Mouse (Mus musculus) intestine, embryonic 16.5 days (tissue): ENCODE results near the gene Adamtsl4. TPM values are rescaled to one million over a fixed set of nuclear protein-coding genes. Genes with fewer than 3 reads are reported as not detected.

ENCODE experiments used
- ATAC-seq: fragments of 200-750 bp; cut with Nextera tagmentation; 2 replicates; pipeline ENCODE4 v1.8.0; 2017; ENCODE audit warnings: moderate TSS enrichment, moderate library complexity
- H3K27ac ChIP-seq: fragments of 300-500 bp; sonication (generic); 2 replicates; pipeline ENCODE4 v1.5.1; 2014; ENCODE audit warnings: mild to moderate bottlenecking, low read length
- H3K27me3 ChIP-seq: fragments of 300-500 bp; sonication (generic); replicated peaks from 2 replicates; pipeline ENCODE4 v1.6.1; 2014; ENCODE audit warnings: low read length, control low read depth, mixed read lengths; ENCODE audit not compliant: control insufficient read depth, insufficient read depth
- H3K36me3 ChIP-seq: fragments of 300-500 bp; sonication (generic); 2 replicates; pipeline ENCODE4 v1.6.1; 2014; ENCODE audit warnings: low read length, control low read depth; ENCODE audit not compliant: control insufficient read depth, insufficient read depth
- H3K4me1 ChIP-seq: fragments of 300-500 bp; sonication (generic); 2 replicates; pipeline ENCODE4 v1.6.1; 2014; ENCODE audit warnings: low read length, control low read depth, mixed read lengths; ENCODE audit not compliant: control insufficient read depth, insufficient read depth
- H3K4me2 ChIP-seq: fragments of 300-500 bp; sonication (generic); 2 replicates; pipeline ENCODE4 v1.6.1; 2014; ENCODE audit warnings: low read depth, low read length, control low read depth
- H3K4me3 ChIP-seq: fragments of 300-500 bp; sonication (generic); 2 replicates; pipeline ENCODE4 v1.5.1; 2014; ENCODE audit warnings: mild to moderate bottlenecking, low read length
- H3K9ac ChIP-seq: fragments of 300-500 bp; sonication (generic); 2 replicates; pipeline ENCODE4 v1.6.1; 2014; ENCODE audit warnings: low read depth, low read length
- H3K9me3 ChIP-seq: fragments of 300-500 bp; sonication (generic); 2 replicates; pipeline ENCODE4 v1.6.1; 2016; ENCODE audit warnings: low read length, control low read depth; ENCODE audit not compliant: control insufficient read depth
- WGBS: fragments of 180-500 bp; shearing (Covaris S2); extraction: QIAGEN DNeasy Blood & Tissue Kit; methylation state at CpG from one replicate; pipeline ENCODE4 v1.1.7; 2014; 5-methylcytosine and 5-hydroxymethylcytosine counted together
- polyA plus RNA-seq: library from polyadenylated mRNA; unstranded; fragments of >200 nt; fragmentation: Nextera tagmentation; extraction: Ambion mirVana; gene quantifications from 2 replicates; pipeline ENCODE4 v1.2.1, GENCODE M21; 2015

The Adamtsl4 gene
- polyA plus RNA-seq, 1 experiment from 2014 or later: 3.2 TPM

GRCm38 (mm10) chr3:95703276-95703675 lies 15.6 kb upstream of the Adamtsl4 start:
- H3K4me2 ChIP-seq: no peak overlapping the region
- H3K4me1 ChIP-seq: peaks cover 22% of the 10 kb centered on the region
- no peak overlapping the region for H3K4me3 ChIP-seq
- H3K36me3 ChIP-seq: no peaks in the 10 kb centered on the region
- no peak overlapping the region for H3K9ac ChIP-seq
- no peak for ATAC-seq
- H3K9me3 ChIP-seq: no peaks in the 10 kb centered on the region
- no peak overlapping the region for H3K27ac ChIP-seq
- no peaks in the 10 kb centered on the region for H3K27me3 ChIP-seq
- WGBS: 88% methylated on average over 3 of the region's 3 CpGs

GRCm38 (mm10) chr3:95701877-95702540 lies 14.3 kb upstream of the Adamtsl4 start:
- peak; percentile 97 for ATAC-seq
- H3K9me3 ChIP-seq: no peaks in the 10 kb centered on the region
- H3K4me2 ChIP-seq: peak overlapping the region; percentile 79
- no peaks in the 10 kb centered on the region for H3K36me3 ChIP-seq
- WGBS: 6% methylated on average over 24 of the region's 24 CpGs
- peaks cover 22% of the 10 kb centered on the region for H3K4me1 ChIP-seq
- H3K9ac ChIP-seq: peak overlapping the region; percentile 66
- H3K4me3 ChIP-seq: peak overlapping the region; percentile 30
- H3K27me3 ChIP-seq: no peaks in the 10 kb centered on the region
- peak overlapping the region; percentile 75 for H3K27ac ChIP-seq

GRCm38 (mm10) chr3:95701085-95701484 lies 13.4 kb upstream of the Adamtsl4 start:
- H3K4me2 ChIP-seq: no peak overlapping the region
- peak overlapping the region; percentile 75 for H3K27ac ChIP-seq
- WGBS: 75% methylated on average over 2 of the region's 2 CpGs
- H3K9ac ChIP-seq: no peak overlapping the region
- ATAC-seq: no peak
- H3K36me3 ChIP-seq: no peaks in the 10 kb centered on the region
- H3K9me3 ChIP-seq: no peaks in the 10 kb centered on the region
- peaks cover 29% of the 10 kb centered on the region for H3K4me1 ChIP-seq
- no peak overlapping the region for H3K4me3 ChIP-seq
- no peaks in the 10 kb centered on the region for H3K27me3 ChIP-seq

GRCm38 (mm10) chr3:95700233-95700681 lies 12.5 kb upstream of the Adamtsl4 start:
- Histone ChIP-seq H3K4me3 (no peak overlapping the region), H3K36me3 (no peaks in the 10 kb centered on the region), H3K4me2 (no peak overlapping the region), H3K4me1 (peaks cover 32% of the 10 kb centered on the region), H3K27ac (no peak overlapping the region), H3K27me3 (no peaks in the 10 kb centered on the region), H3K9me3 (no peaks in the 10 kb centered on the region), H3K9ac (peak overlapping the region; percentile 15; the same call in 1 of the 2 replicates)
- ATAC-seq: no peak
- WGBS: 71% methylated on average over 6 of the region's 6 CpGs

- Histone ChIP-seq H3K4me2 (no peak overlapping the region), H3K27ac (no peak overlapping the region), H3K27me3 (no peaks in the 10 kb centered on the region), H3K36me3 (no peaks in the 10 kb centered on the region), H3K4me3 (no peak overlapping the region), H3K4me1 (peaks cover 41% of the 10 kb centered on the region), H3K9ac (no peak overlapping the region), H3K9me3 (no peaks in the 10 kb centered on the region)
- no peak for ATAC-seq
- WGBS: 94% methylated on average over 4 of the region's 4 CpGs
These were observed 10.6 kb upstream of the Adamtsl4 start for GRCm38 (mm10) chr3:95698286-95698685.

- Histone ChIP-seq H3K4me1 (peaks cover 34% of the 10 kb centered on the region), H3K27me3 (no peaks in the 10 kb centered on the region), H3K9me3 (no peaks in the 10 kb centered on the region), H3K27ac (no peak overlapping the region), H3K36me3 (no peaks in the 10 kb centered on the region), H3K4me2 (no peak overlapping the region), H3K9ac (no peak overlapping the region), H3K4me3 (no peak overlapping the region)
- ATAC-seq: no peak
- WGBS: 19% methylated on average over 7 of the region's 7 CpGs
These were observed 8.6 kb upstream of the Adamtsl4 start for GRCm38 (mm10) chr3:95696360-95696759.

GRCm38 (mm10) chr3:95695796-95696195 lies 8.1 kb upstream of the Adamtsl4 start:
- no peak for ATAC-seq
- Histone ChIP-seq H3K9me3 (no peaks in the 10 kb centered on the region), H3K4me2 (no peak overlapping the region), H3K27me3 (no peaks in the 10 kb centered on the region), H3K4me3 (no peak overlapping the region), H3K27ac (no peak overlapping the region), H3K4me1 (peaks cover 28% of the 10 kb centered on the region; the same call in 1 of the 2 replicates), H3K9ac (no peak overlapping the region), H3K36me3 (no peaks in the 10 kb centered on the region)
- WGBS: 41% methylated on average over 3 of the region's 3 CpGs

- H3K9ac ChIP-seq: no peak overlapping the region
- H3K27ac ChIP-seq: no peak overlapping the region
- ATAC-seq: no peak
- no peaks in the 10 kb centered on the region for H3K36me3 ChIP-seq
- H3K4me2 ChIP-seq: no peak overlapping the region
- WGBS: 84% methylated on average over 11 of the region's 11 CpGs
- H3K9me3 ChIP-seq: no peaks in the 10 kb centered on the region
- H3K4me3 ChIP-seq: no peak overlapping the region
- H3K27me3 ChIP-seq: no peaks in the 10 kb centered on the region
- peaks cover 23% of the 10 kb centered on the region for H3K4me1 ChIP-seq
These were observed 7.3 kb upstream of the Adamtsl4 start for GRCm38 (mm10) chr3:95694808-95695703.
